Mouse (Mus musculus): ENCODE measurements around the gene Ly6g6e.
A peak's percentile ranks its signal among the peaks of the same experiment; 100 is the strongest.
"Not testable (repeated sequence)": the region's sequence is repeated elsewhere in the genome, so short reads cannot be mapped to it uniquely, and the experiment has no call there.

The Ly6g6e gene

GRCm38 (mm10) chr17:35100196-35100765, 23.6 kb downstream of the Ly6g6e start:
- DNase-seq (ENCODE audit: inconsistent age in 2 of 2, low spot score in 1 of 2): no peak

DNA sequence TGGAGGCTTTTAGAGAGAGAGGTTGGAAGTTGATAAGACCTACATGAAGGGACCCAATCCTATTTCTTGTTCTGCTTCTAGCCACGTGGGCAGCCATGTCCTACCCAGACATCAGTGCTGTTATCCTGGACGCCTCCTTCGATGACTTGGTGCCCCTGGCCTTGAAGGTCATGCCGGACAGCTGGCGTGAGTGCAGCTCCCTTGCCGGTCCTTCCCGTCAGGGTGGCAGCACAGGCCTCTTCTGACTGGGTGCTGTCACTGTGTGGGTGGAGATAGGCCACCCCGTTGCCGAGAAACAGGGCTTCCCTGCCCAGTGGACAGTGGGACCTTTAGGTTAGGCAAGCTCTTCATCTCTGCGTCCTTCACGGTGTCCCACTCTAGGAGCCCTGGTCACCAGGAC, 24.5 kb downstream of the Ly6g6e start:
- peak; percentile 45 to 56 for DNase-seq (ENCODE audit: inconsistent age in 2 of 2, low spot score in 1 of 2)

DNA sequence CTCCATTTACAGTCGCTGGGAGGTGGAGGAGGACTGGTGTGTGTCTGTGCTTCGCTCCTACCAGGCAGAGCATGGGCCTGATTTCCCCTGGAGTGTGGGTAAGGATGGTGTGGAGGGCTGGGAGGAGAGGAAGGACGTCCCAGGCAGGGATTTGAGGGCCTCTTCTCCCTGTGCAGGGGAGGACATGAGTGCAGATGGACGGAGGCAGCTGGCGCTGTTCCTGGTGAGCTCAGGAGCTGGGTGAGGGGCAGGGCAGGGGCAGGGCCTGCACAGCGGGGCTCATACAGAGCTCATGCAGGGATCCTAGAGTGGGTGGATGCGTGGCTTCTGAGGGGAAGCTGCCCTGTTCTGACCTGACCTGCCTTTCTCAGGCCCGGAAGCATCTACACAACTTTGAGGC, 25.6 kb downstream of the Ly6g6e start:
- DNase-seq (ENCODE audit: inconsistent age in 2 of 2, low spot score in 1 of 2): peak in 1 of 2 experiments; percentile 16

GRCm38 (mm10) chr17:35103221-35103690, 26.6 kb downstream of the Ly6g6e start:
- peak in 1 of 2 experiments; percentile 40 for DNase-seq (ENCODE audit: inconsistent age in 2 of 2, low spot score in 1 of 2)

DNA sequence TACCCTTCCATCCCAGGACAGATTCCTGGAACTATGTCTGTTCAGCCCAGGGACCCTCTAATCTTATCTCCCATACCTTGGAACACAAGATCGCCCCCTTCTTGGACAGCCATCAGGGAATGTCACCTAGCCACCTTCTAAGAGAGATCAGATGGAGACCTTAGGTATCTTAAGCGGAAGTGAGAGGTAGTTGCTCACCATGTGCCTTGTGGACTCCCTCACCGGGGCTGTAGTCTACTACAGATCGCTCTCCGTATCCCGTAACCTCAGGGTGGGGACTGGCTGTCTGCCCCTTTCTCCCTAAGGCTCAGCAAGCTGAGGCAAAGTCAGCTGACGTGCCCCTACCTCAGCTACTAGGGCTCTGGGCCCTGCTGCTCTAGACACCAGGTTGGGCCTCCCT, 27.4 kb downstream of the Ly6g6e start:
- no peak for DNase-seq (ENCODE audit: inconsistent age in 2 of 2, low spot score in 1 of 2)

- no peak for DNase-seq (ENCODE audit: inconsistent age in 2 of 2, low spot score in 1 of 2)
Measured at GRCm38 (mm10) chr17:35104754-35105153, 28.1 kb downstream of the Ly6g6e start.

- peak in 1 of 2 experiments; percentile 60 for DNase-seq (ENCODE audit: inconsistent age in 2 of 2, low spot score in 1 of 2)
Measured at GRCm38 (mm10) chr17:35105740-35106389, 29.2 kb downstream of the Ly6g6e start.

DNA sequence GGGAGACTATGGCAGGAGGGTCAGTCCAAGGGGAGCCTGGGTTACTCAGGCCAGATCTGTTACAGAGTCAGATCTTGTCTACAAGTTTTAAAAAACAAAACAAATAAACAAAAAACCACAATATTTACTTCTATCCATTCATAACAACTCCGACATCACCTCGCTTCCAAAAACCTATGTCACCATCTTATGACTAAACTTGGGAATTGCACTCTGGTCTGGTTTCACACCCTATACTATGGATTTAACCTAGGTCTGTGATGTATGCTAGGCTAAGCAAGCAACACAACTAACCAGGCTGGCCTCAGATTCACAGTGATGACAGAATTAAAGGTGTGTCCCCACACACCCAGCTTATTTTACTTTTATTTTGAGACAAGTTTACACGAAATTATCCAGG, 29.8 kb downstream of the Ly6g6e start:
- DNase-seq (ENCODE audit: inconsistent age in 2 of 2, low spot score in 1 of 2): no peak

GRCm38 (mm10) chr17:35108097-35108496, 31.4 kb downstream of the Ly6g6e start, which contains the start of gene Ly6g5c:
Gene Ly6g5c, plus strand, starts transcription at chr17:35108279.
- no peak for DNase-seq (ENCODE audit: inconsistent age in 2 of 2, low spot score in 1 of 2)

GRCm38 (mm10) chr17:35111774-35112173, 35.1 kb downstream of the Ly6g6e start:
- DNase-seq (ENCODE audit: inconsistent age in 2 of 2, low spot score in 1 of 2): no peak

GRCm38 (mm10) chr17:35115046-35116019, 38.6 kb downstream of the Ly6g6e start, which contains the start of gene Ly6g5b:
Gene Ly6g5b, minus strand, starts transcription at chr17:35115428.
- DNase-seq (ENCODE audit: inconsistent age in 2 of 2, low spot score in 1 of 2): peak in 1 of 2 experiments; percentile 59

DNA sequence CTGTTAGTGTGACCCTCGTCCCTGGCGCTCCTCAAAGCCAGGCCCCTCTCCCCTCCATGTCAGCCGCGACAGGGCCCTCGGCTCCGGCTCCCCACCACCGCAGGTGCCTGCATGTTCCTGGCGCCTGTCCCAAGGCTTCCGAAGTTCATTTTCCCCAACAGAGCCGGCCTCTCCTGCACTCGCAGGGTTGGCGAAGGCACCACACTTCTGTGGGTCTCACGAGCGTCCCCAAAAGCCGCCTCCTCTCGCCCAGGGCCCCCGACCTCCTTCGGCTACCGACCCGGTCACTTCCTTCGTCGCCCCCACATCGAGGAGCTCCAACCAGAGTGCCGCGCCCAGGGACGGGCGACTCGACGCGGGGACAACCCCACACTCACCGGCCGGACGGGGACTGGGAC, 44.0 kb downstream of the Ly6g6e start:
- peak in 1 of 2 experiments; percentile 76 for DNase-seq (ENCODE audit: inconsistent age in 2 of 2, low spot score in 1 of 2)

- DNase-seq (ENCODE audit: inconsistent age in 2 of 2, low spot score in 1 of 2): peak; percentile 99
Measured at GRCm38 (mm10) chr17:35121143-35121799, 44.6 kb downstream of the Ly6g6e start, which contains the start of gene Gpank1. Gene Gpank1, plus strand, starts transcription at chr17:35121455.

GRCm38 (mm10) chr17:35121871-35122303, 45.2 kb downstream of the Ly6g6e start, which contains the start of gene Csnk2b:
Gene Csnk2b, minus strand, starts transcription at chr17:35122053.
- DNase-seq (ENCODE audit: inconsistent age in 2 of 2, low spot score in 1 of 2): peak; percentile 66 to 85

DNA sequence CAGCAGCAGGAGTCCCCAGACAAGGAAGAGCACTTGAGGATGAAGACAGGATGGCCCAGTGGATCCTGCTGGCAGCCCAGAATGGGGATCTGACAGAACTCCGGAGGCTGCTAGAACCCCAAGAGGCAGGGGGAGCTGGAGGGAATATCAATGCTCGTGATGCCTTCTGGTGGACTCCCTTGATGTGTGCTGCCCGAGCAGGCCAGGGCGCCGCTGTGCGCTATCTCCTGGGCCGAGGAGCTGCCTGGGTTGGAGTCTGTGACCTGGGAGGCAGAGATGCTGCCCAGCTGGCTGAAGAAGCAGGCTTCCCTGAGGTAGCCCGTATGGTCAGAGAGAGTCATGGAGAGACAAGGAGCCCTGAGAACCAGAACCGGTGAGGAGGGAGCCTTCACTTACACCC, 46.6 kb downstream of the Ly6g6e start:
- DNase-seq (ENCODE audit: inconsistent age in 2 of 2, low spot score in 1 of 2): not testable (repeated sequence)

- DNase-seq (ENCODE audit: inconsistent age in 2 of 2, low spot score in 1 of 2): not testable (repeated sequence)
Measured at GRCm38 (mm10) chr17:35124261-35124896, 47.7 kb downstream of the Ly6g6e start.

DNA sequence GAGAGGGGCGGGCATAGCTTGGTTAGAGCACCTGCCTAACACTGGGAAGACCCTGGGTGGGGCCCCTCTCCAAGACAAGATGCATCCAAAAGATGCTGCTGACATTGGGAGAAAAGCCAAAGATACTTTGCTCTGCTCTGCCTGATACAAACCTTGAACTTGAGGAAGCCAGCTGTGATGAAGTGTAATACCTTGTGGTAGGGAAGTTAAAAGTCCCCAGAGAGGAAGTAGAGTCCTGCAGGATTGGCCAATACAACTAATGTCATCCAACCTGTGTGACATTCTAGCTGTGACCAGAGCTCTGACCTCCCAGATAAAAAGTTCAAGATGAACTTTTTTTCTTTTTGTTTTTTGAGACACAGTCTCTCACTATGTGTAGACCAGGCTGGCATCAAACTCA, 48.4 kb downstream of the Ly6g6e start:
- no peak for DNase-seq (ENCODE audit: inconsistent age in 2 of 2, low spot score in 1 of 2)

GRCm38 (mm10) chr17:35125578-35125977, 48.9 kb downstream of the Ly6g6e start:
- DNase-seq (ENCODE audit: inconsistent age in 2 of 2, low spot score in 1 of 2): no peak

GRCm38 (mm10) chr17:35126206-35126611, 49.5 kb downstream of the Ly6g6e start, which contains the start of gene D17H6S53E:
Gene D17H6S53E, plus strand, starts transcription at chr17:35126373.
- peak; percentile 86 to 94 for DNase-seq (ENCODE audit: inconsistent age in 2 of 2, low spot score in 1 of 2)

GRCm38 (mm10) chr17:35127017-35127416, 50.3 kb downstream of the Ly6g6e start:
- peak in 1 of 2 experiments; percentile 64 for DNase-seq (ENCODE audit: inconsistent age in 2 of 2, low spot score in 1 of 2)
